Mouse (Mus musculus) heart, embryonic 14.5 days (tissue): Measurements from ENCODE around the gene Apoc3. TPM values are rescaled to one million over a fixed set of nuclear protein-coding genes. Genes with fewer than 3 reads are reported as not detected.

ENCODE experiments used
- ATAC-seq: fragments of 200-750 bp; cut with Nextera tagmentation; 2 replicates; pipeline ENCODE4 v1.8.0; 2017; ENCODE audit warnings: low read depth, moderate TSS enrichment; ENCODE audit not compliant: insufficient number of reproducible peaks, insufficient read depth, low FRiP score
- H3K27ac ChIP-seq, 2 experiments: fragments of 200-500 bp in 1 of 2; fragments of 300-500 bp in 1 of 2; sonication (generic) in 1 of 2; replicated peaks in 1 of 2; 2 replicates each; pipeline ENCODE4 v1.5.1; 2012 to 2014; ENCODE audit warnings: low read depth in 2 of 2, low read length in 2 of 2, control low read depth in 1 of 2, mild to moderate bottlenecking in 1 of 2, mixed read lengths in 1 of 2; ENCODE audit not compliant: control insufficient read depth in 1 of 2, insufficient read depth in 1 of 2
- H3K27me3 ChIP-seq: fragments of 300-500 bp; sonication (generic); 2 replicates; pipeline ENCODE4 v1.6.1; 2014; ENCODE audit warnings: mild to moderate bottlenecking, low read length, control low read depth; ENCODE audit not compliant: control insufficient read depth, insufficient read depth
- H3K36me3 ChIP-seq: fragments of 300-500 bp; sonication (generic); 2 replicates; pipeline ENCODE4 v1.6.1; 2014; ENCODE audit warnings: mild to moderate bottlenecking, control low read depth, low read length, mixed read lengths; ENCODE audit not compliant: control insufficient read depth, insufficient read depth
- H3K4me1 ChIP-seq, 2 experiments: fragments of 200-500 bp in 1 of 2; fragments of 300-500 bp in 1 of 2; sonication (generic) in 1 of 2; 2 replicates each; pipeline ENCODE4 v1.6.1; 2012 to 2014; ENCODE audit warnings: low read length in 2 of 2, control low read depth in 1 of 2, mixed read lengths in 1 of 2; ENCODE audit not compliant: control insufficient read depth in 2 of 2, insufficient read depth in 2 of 2
- H3K4me2 ChIP-seq: fragments of 300-500 bp; sonication (generic); 2 replicates; pipeline ENCODE4 v1.6.1; 2014; ENCODE audit warnings: mild to moderate bottlenecking, low read length
- H3K4me3 ChIP-seq, 2 experiments: fragments of 200-500 bp in 1 of 2; fragments of 300-500 bp in 1 of 2; sonication (generic) in 1 of 2; 2 replicates each; pipeline ENCODE4 v1.5.1; 2012 to 2014; ENCODE audit warnings: low read length in 2 of 2, mild to moderate bottlenecking in 2 of 2, control low read depth in 1 of 2, low read depth in 1 of 2, moderate library complexity in 1 of 2; ENCODE audit not compliant: control insufficient read depth in 1 of 2, insufficient read depth in 1 of 2
- H3K9ac ChIP-seq: fragments of 300-500 bp; sonication (generic); 2 replicates; pipeline ENCODE4 v1.6.1; 2014; ENCODE audit warnings: mild to moderate bottlenecking, low read length
- H3K9me3 ChIP-seq: fragments of 300-500 bp; sonication (generic); 2 replicates; pipeline ENCODE4 v1.6.1; 2016; ENCODE audit warnings: low read length, control low read depth; ENCODE audit not compliant: control insufficient read depth
- WGBS: fragments of 180-500 bp; shearing (Covaris S2); extraction: QIAGEN DNeasy Blood & Tissue Kit; methylation state at CpG from one replicate; pipeline ENCODE4 v1.1.7; 2014; 5-methylcytosine and 5-hydroxymethylcytosine counted together
- polyA plus RNA-seq: library from polyadenylated mRNA; unstranded; fragments of >200 nt; fragmentation: Nextera tagmentation; extraction: Ambion mirVana; gene quantifications from 2 replicates; pipeline ENCODE4 v1.2.1, GENCODE M21; 2014

Apoc3 gene
- polyA plus RNA-seq, 1 experiment from 2014 or later, result not detected

DNA sequence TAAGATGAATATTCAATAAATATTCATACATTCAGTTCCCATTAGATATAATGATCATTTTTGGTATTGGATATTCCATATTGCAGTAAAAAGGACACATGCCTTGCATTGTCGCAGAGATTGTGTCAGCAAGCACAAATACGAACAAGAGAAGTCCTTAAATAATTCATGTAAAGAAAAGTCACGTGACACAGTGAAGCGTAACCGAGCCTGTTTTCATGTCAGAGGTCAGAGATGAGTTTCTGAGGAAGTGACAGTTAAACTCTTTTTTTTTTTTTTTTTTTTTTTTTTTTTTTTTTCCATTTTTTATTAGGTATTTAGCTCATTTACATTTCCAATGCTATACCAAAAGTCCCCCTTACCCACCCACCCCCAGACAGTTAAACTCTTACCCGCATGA lies 42.8 kb downstream of the Apoc3 start:
- H3K27me3 ChIP-seq, result no peaks in the 10 kb centered on the region
- 94% methylated on average over 6 of the region's 6 CpGs for WGBS
- no peaks in the 10 kb centered on the region for H3K9me3 ChIP-seq
- H3K4me3 ChIP-seq, result no peak overlapping the region
- no peak overlapping the region for H3K9ac ChIP-seq
- H3K4me2 ChIP-seq, result no peak overlapping the region
- H3K4me1 ChIP-seq, result peaks cover 8 to 31% of the 10 kb centered on the region in 2 experiments
- no peak for ATAC-seq
- H3K27ac ChIP-seq, result no peak overlapping the region
- peaks cover 19% of the 10 kb centered on the region for H3K36me3 ChIP-seq

- no peak for ATAC-seq
- Histone ChIP-seq H3K27me3 (no peaks in the 10 kb centered on the region), H3K9ac (no peak overlapping the region), H3K9me3 (no peaks in the 10 kb centered on the region), H3K4me2 (no peak overlapping the region), H3K4me1 (peaks cover 2 to 21% of the 10 kb centered on the region in 2 experiments), H3K4me3 (no peak overlapping the region), H3K27ac (no peak overlapping the region), H3K36me3 (peaks cover 19% of the 10 kb centered on the region)
- WGBS, result 23% methylated on average over 1 of the region's 1 CpGs
Observed at GRCm38 (mm10) chr9:46191644-46192043, 43.8 kb downstream of the Apoc3 start.

- no peak for ATAC-seq
- Histone ChIP-seq H3K27ac (0 out of 4 replicates have a peak overlapping the region, but pooled peaks of 1 of the 2 experiments have one; percentile 3), H3K9ac (peak overlapping the region; percentile 21; the same call in 1 of the 2 replicates)
Observed at GRCm38 (mm10) chr9:46191234-46191633, 44.2 kb downstream of the Apoc3 start.

DNA sequence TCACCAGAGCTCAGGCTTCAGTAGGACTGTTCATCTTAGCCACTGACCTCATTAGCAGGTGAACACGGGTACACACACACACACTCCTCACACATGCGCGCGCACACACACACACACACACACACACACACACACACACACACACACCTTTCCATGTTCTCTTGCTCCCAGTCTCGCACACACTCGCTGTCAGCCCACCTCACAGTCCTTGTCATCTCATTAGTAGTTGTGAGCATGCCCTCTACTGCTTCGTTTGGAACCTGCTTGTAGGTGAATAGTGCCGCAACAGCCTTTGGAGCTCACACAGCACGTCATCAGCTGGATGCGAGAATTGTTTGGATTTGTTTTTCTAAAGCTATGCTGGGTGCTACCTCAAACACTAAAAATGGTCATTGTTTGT lies 46.1 kb downstream of the Apoc3 start:
- no peak for ATAC-seq
- H3K27me3 ChIP-seq, result no peaks in the 10 kb centered on the region
- H3K27ac ChIP-seq, result no peak overlapping the region
- H3K36me3 ChIP-seq, result 0 out of 2 replicates have a peak, but pooled peaks cover 3% of the 10 kb centered on the region
- no peaks in the 10 kb centered on the region for H3K9me3 ChIP-seq
- H3K4me3 ChIP-seq, result no peak overlapping the region
- no peak overlapping the region for H3K9ac ChIP-seq
- no peak overlapping the region for H3K4me2 ChIP-seq
- 83% methylated on average over 10 of the region's 10 CpGs for WGBS
- H3K4me1 ChIP-seq, result peaks cover 2 to 15% of the 10 kb centered on the region in 2 experiments; a peak in 3 of 4 replicates

More at GRCm38 (mm10) chr9:46191234-46191633, 44.2 kb downstream of the Apoc3 start:
- Histone ChIP-seq H3K36me3 (peaks cover 19% of the 10 kb centered on the region), H3K9me3 (no peaks in the 10 kb centered on the region), H3K4me1 (peaks cover 0 to 17% of the 10 kb centered on the region in 2 experiments; a peak in 2 of 4 replicates), H3K4me3 (no peak overlapping the region), H3K27me3 (no peaks in the 10 kb centered on the region), H3K4me2 (no peak overlapping the region)
- WGBS, result 54% methylated on average over 8 of the region's 8 CpGs

- 82% methylated on average over 5 of the region's 5 CpGs for WGBS
- Histone ChIP-seq H3K27ac (no peak overlapping the region), H3K36me3 (0 out of 2 replicates have a peak, but pooled peaks cover 3% of the 10 kb centered on the region), H3K4me2 (no peak overlapping the region), H3K27me3 (no peaks in the 10 kb centered on the region), H3K9me3 (no peaks in the 10 kb centered on the region), H3K4me3 (no peak overlapping the region), H3K4me1 (peaks cover 2 to 15% of the 10 kb centered on the region in 2 experiments; a peak in 3 of 4 replicates), H3K9ac (no peak overlapping the region)
- no peak for ATAC-seq
Observed at GRCm38 (mm10) chr9:46188956-46189355, 46.5 kb downstream of the Apoc3 start.

DNA sequence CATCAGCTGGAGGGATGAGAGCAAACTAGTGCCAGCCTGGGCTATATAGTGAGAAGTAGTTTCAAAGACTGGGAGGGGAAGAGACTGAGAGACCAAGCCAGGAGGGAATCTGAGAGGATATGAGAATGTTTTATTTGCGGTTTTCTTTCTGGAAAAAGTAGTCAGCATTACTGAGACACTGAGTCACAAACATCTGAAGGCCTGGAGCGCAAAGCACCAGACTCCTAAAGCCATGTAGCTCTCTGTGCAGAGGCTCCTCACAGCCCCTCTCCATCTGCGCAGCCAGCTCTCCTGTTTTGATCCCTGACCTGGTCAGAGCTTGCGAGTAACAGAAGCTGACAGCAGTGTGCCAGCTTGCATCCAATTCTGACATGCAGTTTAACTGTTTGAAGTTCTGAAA lies 47.1 kb downstream of the Apoc3 start:
- Histone ChIP-seq H3K27ac (no peak overlapping the region), H3K27me3 (no peaks in the 10 kb centered on the region), H3K9me3 (no peaks in the 10 kb centered on the region), H3K4me1 (peaks cover 4 to 17% of the 10 kb centered on the region in 2 experiments), H3K4me2 (no peak overlapping the region), H3K4me3 (no peak overlapping the region), H3K9ac (no peak overlapping the region), H3K36me3 (0 out of 2 replicates have a peak, but pooled peaks cover 3% of the 10 kb centered on the region)
- ATAC-seq, result no peak
- WGBS, result 85% methylated on average over 4 of the region's 4 CpGs

- no peak overlapping the region for H3K9ac ChIP-seq
- H3K4me3 ChIP-seq, result no peak overlapping the region
- H3K4me1 ChIP-seq, result peaks cover 4 to 16% of the 10 kb centered on the region in 2 experiments
- H3K27ac ChIP-seq, result no peak overlapping the region
- no peak overlapping the region for H3K4me2 ChIP-seq
- no peaks in the 10 kb centered on the region for H3K27me3 ChIP-seq
- no peak for ATAC-seq
- 0 out of 2 replicates have a peak, but pooled peaks cover 3% of the 10 kb centered on the region for H3K36me3 ChIP-seq
- H3K9me3 ChIP-seq, result no peaks in the 10 kb centered on the region
- 89% methylated on average over 1 of the region's 1 CpGs for WGBS
Observed at GRCm38 (mm10) chr9:46186387-46186786, 49.0 kb downstream of the Apoc3 start.

- H3K9ac ChIP-seq, result no peak overlapping the region
- ATAC-seq, result peak; percentile 12; the same call in 1 of the 2 replicates
- H3K4me1 ChIP-seq, result peaks cover 4 to 6% of the 10 kb centered on the region in 2 experiments; a peak in 3 of 4 replicates
- H3K27me3 ChIP-seq, result no peaks in the 10 kb centered on the region
- 16% methylated on average over 2 of the region's 2 CpGs for WGBS
- no peak overlapping the region for H3K4me3 ChIP-seq
- no peaks in the 10 kb centered on the region for H3K9me3 ChIP-seq
- peak overlapping the region; percentile 45 to 73; a peak in 2 of 4 replicates for H3K27ac ChIP-seq
- H3K4me2 ChIP-seq, result no peak overlapping the region
- H3K36me3 ChIP-seq, result 0 out of 2 replicates have a peak, but pooled peaks cover 3% of the 10 kb centered on the region
Observed at GRCm38 (mm10) chr9:46185191-46185590, 50.2 kb downstream of the Apoc3 start.
